Mouse (Mus musculus): Measurements from ENCODE around the gene Slc43a2. TPM values are rescaled to one million over a fixed set of nuclear protein-coding genes. Genes with fewer than 3 reads are reported as not detected.

Slc43a2 gene
- polyA plus RNA-seq, 1 experiment from 2014 or later: 6.3 TPM

DNA sequence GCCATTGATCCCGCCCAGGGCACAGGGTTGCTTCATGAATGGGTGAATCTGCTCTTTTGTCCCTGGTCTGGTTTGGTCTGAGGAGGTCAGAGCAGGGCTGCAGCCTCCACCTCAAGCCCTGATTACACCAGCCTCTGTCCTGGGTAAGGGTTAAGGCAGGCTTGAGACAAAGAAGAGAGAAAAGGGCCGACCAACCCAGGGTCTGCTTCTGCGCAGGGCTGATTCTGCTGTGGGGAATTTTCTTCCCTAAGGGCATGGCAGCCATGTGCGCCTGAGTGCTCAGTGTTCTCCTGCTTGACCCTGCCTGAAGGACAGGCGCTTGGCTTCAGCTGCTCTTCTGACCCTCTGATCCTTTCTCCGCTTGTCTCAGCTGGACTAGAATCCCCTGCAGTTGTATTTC lies 25.6 kb downstream of the Slc43a2 start:
- H3K27me3 ChIP-seq: no peaks in the 10 kb centered on the region
- H3K4me2 ChIP-seq (replicated peaks): no peak overlapping the region
- WGBS: 55% methylated on average over 6 of the region's 6 CpGs
- no peak overlapping the region for H3K27ac ChIP-seq
- H3K9me3 ChIP-seq: no peaks in the 10 kb centered on the region
- no peak for ATAC-seq (ENCODE audit: insufficient number of reproducible peaks, insufficient read depth, low FRiP score, low TSS enrichment)
- H3K36me3 ChIP-seq: no peaks in the 10 kb centered on the region
- H3K4me1 ChIP-seq: peaks cover 10% of the 10 kb centered on the region
- H3K4me3 ChIP-seq: no peak overlapping the region
- H3K9ac ChIP-seq: no peak overlapping the region

DNA sequence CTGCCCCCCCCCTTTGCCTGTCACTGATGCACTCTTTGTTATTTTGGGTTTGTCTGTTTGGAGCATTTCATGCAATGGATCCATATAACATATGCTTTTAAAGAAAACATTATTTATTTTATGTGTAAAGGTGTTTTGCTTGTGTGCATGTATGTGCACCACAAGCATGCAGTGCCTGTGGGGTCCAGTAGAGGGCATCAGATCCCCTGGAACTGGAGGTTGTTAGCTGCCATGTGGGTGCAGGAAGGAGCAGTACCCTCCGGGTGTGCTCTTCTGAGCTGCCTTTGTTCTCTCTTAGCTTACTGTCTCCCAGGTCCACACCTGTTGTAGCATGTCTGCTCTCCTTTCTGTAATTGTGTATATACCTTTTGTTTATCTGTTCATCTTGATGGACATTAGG lies 26.6 kb downstream of the Slc43a2 start:
- ATAC-seq (ENCODE audit: insufficient number of reproducible peaks, insufficient read depth, low FRiP score, low TSS enrichment): no peak
- peaks cover under 1% of the 10 kb centered on the region; the same call in 1 of the 2 replicates for H3K4me1 ChIP-seq
- WGBS: 85% methylated on average over 1 of the region's 1 CpGs
- no peaks in the 10 kb centered on the region for H3K36me3 ChIP-seq
- no peak overlapping the region for H3K4me3 ChIP-seq
- H3K4me2 ChIP-seq (replicated peaks): no peak overlapping the region
- H3K9ac ChIP-seq: no peak overlapping the region
- H3K27me3 ChIP-seq: no peaks in the 10 kb centered on the region
- no peaks in the 10 kb centered on the region for H3K9me3 ChIP-seq
- no peak overlapping the region for H3K27ac ChIP-seq

DNA sequence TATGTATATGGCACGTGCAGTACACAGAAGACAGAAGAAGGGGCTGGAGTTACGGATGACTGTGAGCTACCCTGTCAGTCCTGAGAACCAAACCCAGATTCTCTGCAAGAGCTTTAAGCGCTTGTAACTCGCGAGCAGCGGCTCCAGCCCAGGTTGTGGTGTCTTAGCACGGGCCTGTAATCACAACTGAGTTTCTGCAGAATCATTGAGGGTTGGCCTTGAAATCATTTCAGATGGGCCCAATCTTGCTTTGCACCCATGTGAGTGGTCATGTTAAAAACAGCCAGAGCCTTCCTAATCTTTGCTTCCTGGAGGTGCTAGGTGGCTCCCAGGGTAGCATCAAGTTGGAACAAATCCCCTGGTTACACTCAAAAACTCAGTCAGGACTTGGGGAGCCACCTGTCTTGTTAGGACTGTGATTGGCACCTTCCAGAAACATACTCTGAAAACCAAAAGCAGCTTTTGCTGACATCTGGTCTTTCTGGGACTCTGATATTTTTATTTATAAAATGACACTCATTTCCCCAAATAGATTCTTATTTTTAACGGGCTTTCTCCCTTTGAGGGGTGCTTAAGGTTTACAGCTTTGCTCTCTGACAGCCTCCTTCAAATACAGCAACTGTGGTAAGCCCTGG lies 28.5 kb downstream of the Slc43a2 start:
- Histone ChIP-seq H3K4me3 (no peak overlapping the region), H3K27me3 (no peaks in the 10 kb centered on the region), H3K9ac (no peak overlapping the region), H3K4me2 (replicated peaks) (no peak overlapping the region), H3K36me3 (no peaks in the 10 kb centered on the region), H3K4me1 (no peaks in the 10 kb centered on the region), H3K27ac (no peak overlapping the region), H3K9me3 (no peaks in the 10 kb centered on the region)
- no peak for ATAC-seq (ENCODE audit: insufficient number of reproducible peaks, insufficient read depth, low FRiP score, low TSS enrichment)
- WGBS: 91% methylated on average over 8 of the region's 8 CpGs

DNA sequence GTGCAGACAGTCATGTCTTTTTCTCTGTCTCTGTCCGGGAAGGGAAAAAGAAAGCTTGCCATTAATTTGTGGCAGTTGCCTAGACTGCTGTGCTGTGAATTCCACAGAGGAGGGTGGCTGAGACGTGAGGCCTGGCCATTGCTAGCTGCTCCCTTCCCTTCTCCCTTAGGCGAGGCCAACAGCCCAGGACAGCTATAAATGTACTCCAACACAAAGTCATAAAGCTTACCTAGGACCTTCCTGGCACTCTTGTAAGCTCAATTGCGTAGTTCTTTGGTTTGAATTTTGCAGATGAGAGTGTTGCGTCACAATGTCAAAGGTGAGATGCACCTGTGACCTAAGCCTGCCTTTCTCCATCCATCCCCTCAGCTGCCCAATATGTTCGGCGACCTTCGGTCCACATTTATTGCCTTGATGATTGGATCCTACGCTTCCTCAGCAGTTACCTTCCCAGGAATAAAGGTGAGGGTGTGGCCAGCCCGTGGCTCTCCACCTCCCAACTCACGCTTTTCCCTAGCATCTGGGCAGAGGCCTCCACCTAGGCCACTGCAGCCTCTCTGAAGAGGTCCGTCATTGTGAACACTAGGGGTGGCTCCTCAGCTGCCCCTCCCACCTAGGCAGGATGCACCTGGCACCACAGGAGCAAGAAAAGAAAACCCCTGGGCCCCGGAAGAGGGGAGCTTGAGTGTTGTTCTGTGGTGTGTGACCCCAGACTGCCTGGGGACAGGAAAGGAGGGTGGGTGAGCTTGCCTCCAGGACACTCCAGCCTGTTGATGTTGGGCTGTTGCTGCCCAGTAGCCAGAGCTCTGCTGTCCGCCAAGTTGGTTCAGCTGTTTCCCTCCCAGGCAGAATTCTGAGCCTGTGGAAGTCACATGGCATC lies 29.3 kb downstream of the Slc43a2 start:
- 0 out of 2 replicates have a peak overlapping the region, but pooled peaks have one; percentile 25 for H3K27ac ChIP-seq
- H3K9ac ChIP-seq: no peak overlapping the region
- H3K4me3 ChIP-seq: no peak overlapping the region
- H3K36me3 ChIP-seq: no peaks in the 10 kb centered on the region
- H3K4me1 ChIP-seq: no peaks in the 10 kb centered on the region
- 78% methylated on average over 14 of the region's 14 CpGs for WGBS
- no peak for ATAC-seq (ENCODE audit: insufficient number of reproducible peaks, insufficient read depth, low FRiP score, low TSS enrichment)
- H3K4me2 ChIP-seq (replicated peaks): no peak overlapping the region
- H3K27me3 ChIP-seq: no peaks in the 10 kb centered on the region
- no peaks in the 10 kb centered on the region for H3K9me3 ChIP-seq

DNA sequence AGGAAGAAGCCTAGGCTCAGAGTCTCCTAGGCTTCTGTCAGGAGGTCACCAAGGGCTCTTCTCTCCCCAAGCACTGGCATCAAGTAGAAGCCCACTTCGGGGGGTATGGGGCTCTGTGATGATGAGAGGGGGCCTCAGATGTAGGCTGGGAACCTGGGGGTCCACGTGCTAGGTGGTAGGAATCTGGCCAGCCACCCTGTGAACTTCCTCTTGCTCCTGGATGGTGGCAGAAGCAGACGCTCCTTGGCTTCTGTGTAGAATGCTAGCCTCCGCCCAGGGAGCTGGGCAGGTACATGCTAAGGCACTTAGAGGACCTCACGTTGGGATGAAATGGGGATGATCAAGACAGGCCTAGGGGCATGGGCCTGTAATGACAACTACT lies 29.9 kb downstream of the Slc43a2 start:
- H3K27me3 ChIP-seq: no peaks in the 10 kb centered on the region
- no peak overlapping the region for H3K4me3 ChIP-seq
- H3K27ac ChIP-seq: no peak overlapping the region
- 79% methylated on average over 5 of the region's 5 CpGs for whole genome bisulfite sequencing
- no peaks in the 10 kb centered on the region for H3K4me1 ChIP-seq
- H3K9ac ChIP-seq: no peak overlapping the region
- no peak overlapping the region for H3K4me2 ChIP-seq (replicated peaks)
- H3K9me3 ChIP-seq: no peaks in the 10 kb centered on the region
- no peak for ATAC-seq (ENCODE audit: insufficient number of reproducible peaks, insufficient read depth, low FRiP score, low TSS enrichment)
- H3K36me3 ChIP-seq: no peaks in the 10 kb centered on the region

DNA sequence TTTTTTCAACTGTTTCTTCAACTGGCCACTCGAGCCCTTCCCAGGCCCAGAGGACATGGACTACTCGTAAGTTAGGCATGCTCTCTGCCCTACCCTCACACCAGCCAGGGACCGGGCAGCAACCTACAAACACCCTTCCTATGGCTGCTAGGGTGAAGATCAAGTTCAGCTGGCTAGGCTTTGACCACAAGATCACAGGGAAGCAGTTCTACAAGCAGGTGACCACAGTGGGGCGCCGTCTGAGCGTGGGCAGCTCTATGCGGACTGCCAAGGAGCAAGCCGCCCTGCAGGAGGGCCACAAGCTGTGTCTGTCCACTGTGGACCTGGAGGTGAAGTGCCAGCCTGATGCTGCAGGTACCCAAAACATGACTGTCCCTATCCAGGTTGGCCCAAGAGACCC lies 31.3 kb downstream of the Slc43a2 start:
- Histone ChIP-seq H3K27ac (no peak overlapping the region), H3K4me3 (no peak overlapping the region), H3K36me3 (no peaks in the 10 kb centered on the region), H3K9me3 (no peaks in the 10 kb centered on the region), H3K9ac (no peak overlapping the region), H3K4me2 (replicated peaks) (no peak overlapping the region), H3K27me3 (no peaks in the 10 kb centered on the region), H3K4me1 (no peaks in the 10 kb centered on the region)
- no peak for ATAC-seq (ENCODE audit: insufficient number of reproducible peaks, insufficient read depth, low FRiP score, low TSS enrichment)
- 86% methylated on average over 8 of the region's 8 CpGs for WGBS

DNA sequence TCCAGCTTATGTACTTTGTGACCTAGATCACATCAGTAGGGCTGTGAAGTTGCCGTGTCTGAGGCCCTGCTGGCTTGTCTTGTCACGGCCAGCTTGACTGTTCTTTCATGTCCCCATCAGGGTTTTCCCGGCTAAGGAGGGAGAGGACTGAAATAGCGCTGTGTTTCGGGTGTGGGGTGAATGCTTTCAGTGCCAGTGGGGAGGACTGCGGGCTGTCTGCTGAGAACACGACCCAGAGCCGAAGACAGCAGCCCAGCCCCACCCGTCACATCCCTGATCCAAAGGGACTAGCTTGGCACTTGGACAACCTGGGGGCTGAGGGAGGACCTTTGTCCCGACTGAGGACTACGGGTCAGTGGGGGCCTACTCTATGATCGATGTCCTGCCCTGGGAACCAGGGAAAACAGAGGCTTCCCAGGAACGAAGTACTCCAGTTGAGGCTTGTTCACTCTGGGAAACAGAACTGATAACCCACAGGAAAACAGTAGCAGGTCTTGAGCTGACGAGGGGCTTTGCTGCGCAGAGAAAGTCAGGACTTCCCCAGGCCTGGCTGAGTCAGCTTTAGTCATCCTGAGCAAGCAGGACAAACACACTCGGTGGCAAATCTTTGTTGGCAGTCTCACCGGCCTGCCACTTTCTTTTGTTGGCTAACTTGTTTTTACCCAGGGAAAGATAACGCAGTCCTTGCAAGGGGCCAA lies 32.5 kb downstream of the Slc43a2 start:
- Histone ChIP-seq H3K27me3 (no peaks in the 10 kb centered on the region), H3K27ac (no peak overlapping the region), H3K9me3 (no peaks in the 10 kb centered on the region), H3K4me3 (no peak overlapping the region), H3K9ac (no peak overlapping the region), H3K4me2 (replicated peaks) (no peak overlapping the region), H3K4me1 (no peaks in the 10 kb centered on the region), H3K36me3 (no peaks in the 10 kb centered on the region)
- 77% methylated on average over 18 of the region's 18 CpGs for WGBS
- no peak for ATAC-seq (ENCODE audit: insufficient number of reproducible peaks, insufficient read depth, low FRiP score, low TSS enrichment)

DNA sequence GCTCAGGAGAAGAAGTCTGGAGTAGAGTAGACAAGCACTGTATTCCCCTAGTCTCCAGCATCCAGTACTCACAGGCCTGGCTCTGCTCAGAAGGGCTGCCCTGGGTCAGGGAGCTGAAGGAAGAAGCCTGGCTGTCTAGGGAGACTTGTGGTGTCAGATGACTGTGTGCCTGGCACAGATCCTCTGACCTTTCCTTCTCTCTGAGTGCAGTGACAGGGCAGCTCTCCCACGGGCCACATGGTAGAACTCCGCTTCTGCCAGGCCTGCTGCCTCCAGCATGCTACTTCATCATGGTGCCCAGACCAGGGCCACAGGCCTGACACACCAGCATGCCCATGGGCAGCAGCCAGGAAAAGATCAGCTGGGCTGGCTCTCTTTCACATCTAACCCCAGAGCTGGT lies 34.4 kb downstream of the Slc43a2 start:
- Histone ChIP-seq H3K36me3 (no peaks in the 10 kb centered on the region), H3K4me3 (no peak overlapping the region), H3K9me3 (no peaks in the 10 kb centered on the region), H3K4me1 (no peaks in the 10 kb centered on the region), H3K4me2 (replicated peaks) (no peak overlapping the region), H3K9ac (no peak overlapping the region), H3K27me3 (no peaks in the 10 kb centered on the region), H3K27ac (no peak overlapping the region)
- WGBS: 53% methylated on average over 2 of the region's 2 CpGs
- no peak for ATAC-seq (ENCODE audit: insufficient number of reproducible peaks, insufficient read depth, low FRiP score, low TSS enrichment)

DNA sequence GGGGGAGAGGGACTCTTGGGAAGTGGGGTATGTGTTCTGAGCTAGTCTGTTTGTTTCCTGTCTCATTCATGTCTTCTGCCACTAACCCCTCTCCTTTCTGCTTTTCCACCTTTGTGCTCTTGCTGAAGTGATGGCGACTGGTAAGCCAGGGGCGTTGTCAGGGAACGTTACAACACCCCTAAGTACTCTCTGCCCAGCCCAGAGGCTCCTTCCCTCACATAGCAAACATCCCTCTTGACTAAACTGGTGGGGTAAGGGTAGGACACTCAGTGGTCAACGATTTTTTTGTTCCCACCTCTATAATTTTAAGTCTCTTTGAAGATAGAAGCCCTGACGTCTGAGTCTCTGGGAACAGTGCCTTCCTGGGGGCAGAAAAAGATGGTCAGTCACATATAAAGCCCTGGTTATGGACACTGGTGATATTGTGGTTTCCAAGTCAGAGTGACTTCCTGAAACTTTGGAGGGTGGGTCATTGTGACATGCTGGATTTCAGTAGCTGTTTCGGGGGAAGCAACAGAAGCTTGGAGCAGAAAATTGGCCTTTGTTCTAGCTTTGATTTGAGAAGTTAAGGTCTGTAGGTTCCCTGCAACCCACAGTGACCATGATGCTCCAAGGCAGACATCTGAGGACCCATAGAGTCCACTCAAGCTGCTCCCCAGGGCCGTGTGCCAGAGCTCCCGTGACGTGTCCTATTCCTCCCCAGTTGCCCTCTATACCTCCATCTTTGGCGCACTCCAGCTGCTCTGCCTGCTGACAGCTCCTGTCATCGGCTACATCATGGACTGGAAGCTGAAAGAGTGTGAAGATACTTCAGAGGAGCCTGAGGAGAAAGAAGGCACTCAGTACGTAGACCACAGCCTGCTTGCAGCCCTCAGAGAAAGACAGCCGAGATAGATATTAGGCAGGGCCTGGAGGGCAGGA lies 35.0 kb downstream of the Slc43a2 start:
- 80% methylated on average over 13 of the region's 13 CpGs for WGBS
- H3K27ac ChIP-seq: no peak overlapping the region

DNA sequence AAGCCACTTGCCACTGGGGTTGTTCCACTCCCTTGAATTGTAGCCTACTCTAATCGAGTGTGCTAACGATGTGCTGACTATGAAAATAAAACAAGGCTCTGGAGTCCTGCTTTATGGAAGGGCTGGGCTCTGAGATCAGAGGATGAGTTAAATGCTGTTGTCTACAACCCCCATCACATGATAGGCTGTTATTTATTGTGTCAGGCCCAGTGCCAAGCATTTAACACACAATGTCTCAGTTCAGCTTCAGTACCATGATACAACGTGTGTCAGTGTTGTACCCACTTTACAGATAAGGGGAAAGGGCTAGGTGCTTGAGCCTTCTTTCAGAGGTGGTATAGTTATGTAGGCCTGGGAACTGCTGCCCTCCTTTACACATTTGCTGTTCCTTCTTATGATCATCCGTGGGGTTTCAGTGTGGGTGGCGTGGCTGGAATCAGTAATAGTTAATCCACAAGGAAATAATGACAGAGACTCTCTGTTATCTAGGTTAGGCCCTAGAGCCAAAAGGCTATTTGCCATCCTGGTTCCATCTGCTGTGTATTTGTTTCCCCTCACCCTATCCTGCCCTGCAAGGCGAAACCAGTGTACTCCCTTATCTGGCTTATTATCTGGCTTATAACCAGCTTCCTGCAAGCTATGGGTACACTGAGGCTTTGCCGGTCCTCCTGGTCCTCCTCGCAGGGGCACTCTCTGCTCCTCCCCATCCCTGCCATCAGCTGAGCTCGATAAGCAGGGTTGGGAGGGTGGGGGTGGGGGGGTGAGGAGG lies 36.0 kb downstream of the Slc43a2 start:
- no peaks in the 10 kb centered on the region for H3K36me3 ChIP-seq
- 58% methylated on average over 9 of the region's 9 CpGs for WGBS
- H3K27ac ChIP-seq: no peak overlapping the region
- no peak overlapping the region for H3K9ac ChIP-seq
- no peak overlapping the region for H3K4me3 ChIP-seq
- no peak for ATAC-seq (ENCODE audit: insufficient number of reproducible peaks, insufficient read depth, low FRiP score, low TSS enrichment)
- no peak overlapping the region for H3K4me2 ChIP-seq (replicated peaks)
- no peaks in the 10 kb centered on the region for H3K27me3 ChIP-seq
- peaks cover 11% of the 10 kb centered on the region for H3K4me1 ChIP-seq
- no peaks in the 10 kb centered on the region for H3K9me3 ChIP-seq

More for the DNA sequence above, 35.0 kb downstream of the Slc43a2 start:
- H3K4me1 ChIP-seq: peaks cover 2% of the 10 kb centered on the region
- no peaks in the 10 kb centered on the region for H3K27me3 ChIP-seq
- H3K9me3 ChIP-seq: no peaks in the 10 kb centered on the region
- ATAC-seq (ENCODE audit: insufficient number of reproducible peaks, insufficient read depth, low FRiP score, low TSS enrichment): no peak
- no peak overlapping the region for H3K4me3 ChIP-seq
- H3K9ac ChIP-seq: no peak overlapping the region
- no peaks in the 10 kb centered on the region for H3K36me3 ChIP-seq
- H3K4me2 ChIP-seq (replicated peaks): no peak overlapping the region

DNA sequence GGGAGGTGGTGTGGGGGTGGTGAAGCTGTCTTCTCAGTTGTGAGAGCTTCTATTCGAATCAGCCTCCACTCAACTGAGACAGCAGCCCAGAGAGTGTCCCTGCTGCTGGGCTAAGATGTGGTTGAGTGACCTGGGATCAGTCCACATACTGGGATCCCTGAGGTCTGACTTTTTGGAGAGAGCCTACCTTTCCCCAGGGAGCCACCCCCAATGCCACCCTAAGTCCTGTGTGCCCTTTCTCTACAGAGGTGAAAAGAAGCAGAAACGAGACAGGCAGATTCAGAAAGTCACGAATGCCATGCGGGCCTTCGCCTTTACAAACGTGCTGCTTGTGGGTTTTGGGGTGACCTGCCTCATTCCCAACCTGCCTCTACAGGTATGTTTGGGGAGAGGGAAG lies 36.6 kb downstream of the Slc43a2 start:
- Histone ChIP-seq H3K27me3 (no peaks in the 10 kb centered on the region), H3K4me2 (replicated peaks) (no peak overlapping the region), H3K9ac (no peak overlapping the region), H3K4me1 (peaks cover 17% of the 10 kb centered on the region), H3K36me3 (no peaks in the 10 kb centered on the region), H3K4me3 (no peak overlapping the region), H3K9me3 (no peaks in the 10 kb centered on the region), H3K27ac (no peak overlapping the region)
- WGBS: 82% methylated on average over 6 of the region's 6 CpGs
- no peak for ATAC-seq (ENCODE audit: insufficient number of reproducible peaks, insufficient read depth, low FRiP score, low TSS enrichment)

Data from embryonic facial prominence, embryonic 12.5 days (tissue).